Comparison of ENCODE assay signal across 8 mouse cellular contexts in the genomic region with DNA sequence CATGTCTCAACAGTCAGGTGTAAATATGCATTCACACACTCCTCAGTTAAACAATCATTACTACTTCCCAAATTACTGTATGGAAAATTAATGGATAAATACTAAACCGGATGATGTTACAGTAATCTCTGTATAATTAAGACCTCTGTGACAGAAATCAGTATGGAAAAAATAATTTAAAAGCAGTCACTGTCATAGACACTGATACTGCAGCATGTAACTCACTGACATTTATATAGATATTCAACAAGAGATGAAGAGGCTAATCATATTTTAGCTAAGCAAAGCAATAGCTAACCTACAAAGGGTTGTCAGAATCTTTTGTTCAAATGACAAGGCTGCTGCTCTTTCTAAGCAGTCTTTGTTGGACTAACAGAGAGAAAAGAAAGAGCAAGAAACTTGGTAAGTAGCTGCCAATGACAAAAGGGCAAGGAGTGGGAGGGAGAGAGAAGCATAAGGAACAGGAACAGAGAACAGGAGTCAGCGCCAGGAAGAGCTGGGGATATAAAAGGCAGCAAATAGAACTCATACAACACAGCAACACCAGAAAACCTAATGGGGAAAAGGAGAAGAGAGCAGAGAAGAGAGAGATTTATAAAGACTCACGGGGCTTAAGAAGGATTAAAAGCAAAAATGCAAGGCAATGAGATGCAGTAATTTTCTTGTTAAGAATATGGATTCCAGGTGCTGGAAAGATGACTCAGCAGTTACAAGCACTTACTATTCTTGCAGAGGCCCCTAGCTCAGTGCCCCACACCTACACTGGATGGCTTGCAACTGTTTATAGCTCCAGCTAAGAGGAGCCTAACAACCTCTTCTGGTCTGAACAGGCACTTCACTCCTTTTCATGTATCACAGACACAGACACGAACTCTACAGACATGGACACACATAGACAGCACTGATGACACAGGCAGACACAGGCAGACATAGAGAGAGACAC.
DNase-seq lines count a peak whose midpoint lies in the region; ATAC-seq and TF ChIP-seq lines count a peak whose summit lies in the region.

No protein-coding gene starts in this region.

- no peaks in the 10 kb centered on the region for H3K36me3 ChIP-seq in forebrain, embryonic 16.5 days (ENCODE audit: control insufficient read depth, insufficient read depth)
- no peaks in the 10 kb centered on the region for H3K36me3 ChIP-seq in liver, embryonic 14.5 days (replicated peaks; ENCODE audit: control insufficient read depth, insufficient read depth, low read depth)

- peak; percentile 40; the same call in 1 of the 2 replicates for ATAC-seq in cerebellum, adult (ENCODE audit: insufficient number of reproducible peaks, low FRiP score, low TSS enrichment)
- ATAC-seq in forebrain, embryonic 16.5 days: peak; percentile 78
- peak; percentile 65; the same call in 1 of the 2 replicates for ATAC-seq in liver, embryonic 14.5 days (ENCODE audit: insufficient read depth)
- ATAC-seq in monocyte, adult 5-6 weeks (replicated peaks; ENCODE audit: insufficient number of reproducible peaks, low FRiP score, low TSS enrichment, poor library complexity, severe bottlenecking): no peak

- no peak for TF ChIP-seq EP300 in liver, embryonic 14.5 days (IDR thresholded peaks at IDR 0.05; ENCODE audit: low read depth)

- no peak overlapping the region for H3K4me3 ChIP-seq in forebrain, embryonic 16.5 days (replicated peaks; ENCODE audit: low read length)
- H3K4me3 ChIP-seq in liver, embryonic 14.5 days (ENCODE audit: insufficient read depth in 1 of 2, low read depth in 2 of 2, low read length in 2 of 2): no peak overlapping the region

- 0 out of 2 replicates have a peak, but pooled peaks cover 3% of the 10 kb centered on the region for H3K4me1 ChIP-seq in forebrain, embryonic 16.5 days (replicated peaks; ENCODE audit: control insufficient read depth, insufficient read depth, low read length)
- H3K4me1 ChIP-seq in liver, embryonic 14.5 days (replicated peaks; ENCODE audit: control insufficient read depth in 2 of 2, insufficient read depth in 2 of 2, low read length in 1 of 2): peaks cover 3 to 6% of the 10 kb centered on the region in 2 experiments; a peak in 3 of 4 replicates

- no peak overlapping the region for H3K27ac ChIP-seq in forebrain, embryonic 16.5 days (ENCODE audit: low read length)
- no peak overlapping the region for H3K27ac ChIP-seq in liver, embryonic 14.5 days

- H3K27me3 ChIP-seq in forebrain, embryonic 16.5 days (replicated peaks; ENCODE audit: control insufficient read depth, insufficient read depth, low read length): no peaks in the 10 kb centered on the region
- no peaks in the 10 kb centered on the region for H3K27me3 ChIP-seq in liver, embryonic 14.5 days (ENCODE audit: control insufficient read depth, insufficient read depth, low read length)

- 16% methylated on average over 4 of the region's 4 CpGs for WGBS in forebrain, embryonic 16.5 days
- WGBS in liver, embryonic 14.5 days (ENCODE audit: insufficient replicate concordance): 54% methylated on average over 4 of the region's 4 CpGs

- DNase-seq in cerebellum, postnatal 10 days: no peak
- DNase-seq in R1 (ENCODE audit: low read depth, low spot score): peak; percentile 31
- DNase-seq in liver, embryonic 14.5 days (ENCODE audit: low read depth in 3 of 3, low spot score in 3 of 3): peak in 2 of 3 experiments; percentile 3 to 16
- DNase-seq in lung, postnatal 4 days: no peak
- no peak for DNase-seq in lung, adult 18-20 months

- no peak overlapping the region for H3K4me2 ChIP-seq in forebrain, embryonic 16.5 days (ENCODE audit: low read length)
- H3K4me2 ChIP-seq in liver, embryonic 14.5 days (ENCODE audit: low read depth): no peak overlapping the region

- H3K9me3 ChIP-seq in forebrain, embryonic 16.5 days (ENCODE audit: control insufficient read depth, low read length): no peaks in the 10 kb centered on the region
- no peaks in the 10 kb centered on the region for H3K9me3 ChIP-seq in liver, embryonic 14.5 days (ENCODE audit: control insufficient read depth, low read length)

- no peak for TF ChIP-seq CTCF in liver, embryonic 14.5 days (IDR thresholded peaks at IDR 0.05; ENCODE audit: low read depth)

- no peak overlapping the region for H3K9ac ChIP-seq in forebrain, embryonic 16.5 days (replicated peaks; ENCODE audit: low read depth, low read length)
- no peak overlapping the region for H3K9ac ChIP-seq in liver, embryonic 14.5 days (replicated peaks)

Comparison
In these comparisons a context has a peak if more than half of its experiments do, and no peak if none do; other contexts are left out.
1. DNase-seq: peak in R1 (single experiment) and liver, embryonic 14.5 days (2 of 3); none in cerebellum, postnatal 10 days (0 of 2), lung, postnatal 4 days (0 of 2) and lung, adult 18-20 months (0 of 2).